Mouse (Mus musculus): ENCODE data around the gene Tubb4a.
"Not testable (repeated sequence)": the region's sequence is repeated elsewhere in the genome, so short reads cannot be mapped to it uniquely, and the experiment has no call there.

Gene Tubb4a

DNA sequence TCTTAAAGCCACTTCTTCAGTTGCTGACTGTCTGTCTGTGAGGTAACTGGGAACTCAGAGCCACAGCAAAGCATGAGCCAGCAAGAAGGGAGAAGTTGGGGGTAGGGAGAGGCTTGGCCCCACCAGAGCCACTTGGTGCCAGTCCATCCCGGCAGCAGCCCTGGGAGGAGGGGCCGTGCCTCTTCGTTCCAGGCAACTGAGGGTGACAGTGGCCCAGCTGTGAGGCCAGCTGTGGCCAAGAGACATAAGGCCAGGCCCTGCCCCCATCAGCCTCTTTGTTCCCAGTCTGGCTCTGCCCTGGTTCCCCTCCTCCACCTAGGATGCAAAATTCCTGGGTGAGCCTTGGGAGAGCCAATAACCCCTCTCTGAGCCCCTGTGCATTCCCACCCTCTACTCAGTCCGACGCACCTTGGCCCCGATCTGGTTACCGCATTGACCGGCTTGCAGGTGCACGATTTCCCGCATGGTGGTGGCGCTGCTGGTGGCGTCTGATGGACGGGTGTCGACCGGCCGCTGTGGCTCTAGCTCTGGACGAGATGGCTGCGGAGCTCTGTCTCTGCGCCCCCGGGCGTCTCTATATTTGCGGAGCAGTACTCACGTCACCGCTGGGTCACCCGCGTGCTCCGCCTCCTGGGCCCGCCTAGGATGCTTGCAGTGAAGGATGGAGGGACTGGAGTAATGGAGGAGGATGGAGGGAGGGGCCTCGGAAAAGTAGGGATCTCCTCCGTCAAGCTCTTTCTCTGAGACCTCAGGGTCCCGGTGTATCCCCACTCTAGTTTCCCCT, at the start of gene Tubb4a:
Gene Tubb4a (minus strand): TSS at position 734 of the 784 bp plus-strand sequence.
- DNase-seq (ENCODE audit: extremely low read depth, low read depth): no peak

GRCm38 (mm10) chr17:57135635-57136034, 48.1 kb upstream of the Tubb4a start:
- DNase-seq (ENCODE audit: extremely low read depth, low read depth): no peak

DNA sequence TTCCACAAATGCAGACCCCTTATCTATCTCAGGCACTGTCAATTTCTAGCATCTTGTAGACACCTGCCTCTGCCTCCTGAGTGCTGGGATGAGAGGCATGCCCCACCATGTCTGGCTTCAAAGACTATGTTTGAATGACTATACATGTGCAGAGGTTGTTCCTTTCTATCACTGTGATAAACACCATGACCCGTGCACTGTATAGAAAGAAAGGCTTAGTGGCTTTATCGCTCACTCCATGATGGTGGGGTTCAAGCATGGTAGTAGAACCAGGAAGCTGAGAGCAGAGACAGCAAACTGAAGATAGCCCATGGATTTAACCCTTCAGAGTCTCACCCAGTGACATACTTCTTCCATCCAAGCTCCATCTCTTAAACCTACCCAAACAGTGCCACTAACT, 47.1 kb upstream of the Tubb4a start:
- no peak for DNase-seq (ENCODE audit: extremely low read depth, low read depth)

DNA sequence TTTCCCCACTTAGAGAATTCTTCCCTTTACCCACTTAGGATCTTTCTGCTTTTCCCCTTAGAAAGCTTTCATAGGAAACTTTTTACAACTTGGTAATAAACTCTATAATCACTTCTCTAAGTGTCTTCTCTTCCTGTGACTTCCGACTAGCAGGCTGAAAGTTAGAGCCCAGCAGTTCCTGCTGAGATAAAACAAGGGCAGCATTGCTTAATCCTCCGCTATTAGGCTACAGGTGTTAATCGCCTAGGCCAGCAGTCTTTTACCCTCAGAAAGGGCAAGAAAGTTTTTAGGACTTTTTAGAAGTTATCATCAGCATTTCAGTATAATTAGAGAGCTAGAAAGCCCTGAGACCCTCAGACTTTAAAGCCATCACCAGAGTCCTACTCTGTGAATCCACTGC, 46.4 kb upstream of the Tubb4a start:
- DNase-seq (ENCODE audit: extremely low read depth, low read depth): not testable (repeated sequence)

DNA sequence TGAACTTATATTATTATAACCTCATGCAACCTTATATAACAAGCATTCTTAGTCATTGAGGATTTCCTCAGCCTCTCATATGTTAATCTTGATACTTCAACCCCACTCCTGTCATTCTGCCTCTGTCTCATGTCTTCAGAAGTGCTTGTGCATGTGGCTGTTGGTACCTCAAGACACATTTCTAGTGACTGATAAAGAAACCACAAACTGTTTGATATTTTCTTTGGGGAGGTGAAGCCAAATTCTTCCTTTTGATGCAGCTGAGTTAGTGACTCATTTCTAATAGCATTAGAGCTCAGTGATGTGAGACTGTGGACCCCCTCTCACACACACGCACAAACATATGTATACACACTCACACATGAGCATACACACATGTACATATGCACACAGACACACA, 44.2 kb upstream of the Tubb4a start:
- DNase-seq (ENCODE audit: extremely low read depth, low read depth): peak; percentile 85

GRCm38 (mm10) chr17:57125853-57126622, 38.5 kb upstream of the Tubb4a start:
- no peak for DNase-seq (ENCODE audit: extremely low read depth, low read depth)

- no peak for DNase-seq (ENCODE audit: extremely low read depth, low read depth)
Measured at GRCm38 (mm10) chr17:57124792-57125191, 37.2 kb upstream of the Tubb4a start.

DNA sequence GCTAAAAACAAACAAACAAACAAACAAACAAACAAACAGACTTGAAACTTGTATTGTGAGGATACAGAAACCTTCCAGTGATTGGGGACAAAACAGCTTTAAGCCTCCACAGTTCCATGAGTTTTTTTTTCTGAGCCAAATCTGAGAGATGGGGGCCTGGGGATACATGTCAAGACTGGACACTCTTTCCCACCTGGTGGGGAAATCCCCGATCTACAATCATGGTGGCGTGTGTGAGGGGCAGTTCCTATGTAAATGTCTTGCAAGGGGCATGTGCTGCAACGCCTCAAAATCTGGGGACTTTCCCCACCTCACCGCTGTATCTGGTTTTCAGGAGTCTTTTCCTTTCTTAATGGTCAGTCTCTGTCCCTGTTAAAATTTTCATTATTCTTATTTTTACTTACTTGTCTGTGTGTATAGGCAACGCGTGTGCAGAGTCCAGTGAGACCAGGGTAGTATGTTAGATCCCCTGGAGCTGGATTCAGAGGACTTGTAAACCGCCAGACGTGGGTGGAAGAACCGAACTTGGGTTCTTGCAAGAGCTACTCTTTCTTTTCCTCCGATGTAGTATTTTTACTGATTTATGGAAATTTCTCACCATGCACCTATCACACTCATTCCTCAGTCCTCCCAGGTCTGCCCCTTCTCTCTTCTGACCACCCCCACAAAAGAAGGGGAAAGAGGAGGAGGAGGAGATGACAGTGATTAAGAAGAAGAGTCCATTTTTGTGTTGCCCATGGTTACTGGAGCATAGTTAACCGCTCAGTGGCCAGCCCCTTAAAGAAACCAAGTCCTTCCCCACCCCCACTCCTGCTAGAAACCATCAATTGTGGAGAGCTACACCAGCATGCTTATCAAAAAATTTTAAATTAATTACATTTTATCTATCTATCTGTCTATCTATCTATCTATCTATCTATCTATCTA, 35.9 kb upstream of the Tubb4a start:
- DNase-seq (ENCODE audit: extremely low read depth, low read depth): no peak

DNA sequence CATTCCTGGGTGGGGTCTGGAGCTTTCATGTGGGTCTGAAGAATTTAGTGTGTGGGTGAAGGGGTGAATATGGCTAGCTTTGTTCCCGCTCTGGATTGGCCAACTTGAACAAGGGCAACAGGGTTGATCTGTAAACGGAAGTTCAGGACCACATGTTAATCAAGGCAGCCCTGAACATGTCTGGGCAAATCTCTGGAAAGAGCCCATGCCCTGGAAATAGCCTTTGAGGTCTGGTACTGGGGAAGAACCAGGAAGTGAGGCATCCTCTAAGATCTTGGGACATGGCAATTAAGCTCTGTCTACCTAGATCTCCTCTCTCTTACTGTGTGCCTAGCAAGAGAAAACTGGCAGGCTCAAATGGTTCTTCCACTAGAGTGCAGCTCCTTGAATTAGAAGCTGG, 34.3 kb upstream of the Tubb4a start:
- no peak for DNase-seq (ENCODE audit: extremely low read depth, low read depth)

GRCm38 (mm10) chr17:57118524-57119349, 31.2 kb upstream of the Tubb4a start:
- DNase-seq (ENCODE audit: extremely low read depth, low read depth): no peak

DNA sequence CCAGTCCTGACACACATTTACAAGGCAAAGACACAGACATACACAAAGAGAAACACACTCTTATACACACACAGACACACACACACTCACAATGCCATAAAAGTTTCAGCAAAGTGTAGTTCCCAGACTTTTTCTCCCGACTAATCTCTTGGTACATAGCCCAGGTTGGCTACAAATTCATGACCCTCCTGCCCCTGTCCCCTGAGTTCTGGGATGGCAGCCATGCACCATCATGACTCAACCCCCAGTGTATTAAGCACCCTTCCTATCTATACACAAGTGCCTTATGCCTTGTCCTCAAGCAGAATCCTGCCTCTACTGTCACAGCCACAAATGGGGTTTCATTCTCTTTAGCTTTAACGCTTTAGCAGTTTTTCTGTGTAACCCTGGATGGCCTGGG, 29.2 kb upstream of the Tubb4a start:
- DNase-seq (ENCODE audit: extremely low read depth, low read depth): no peak

DNA sequence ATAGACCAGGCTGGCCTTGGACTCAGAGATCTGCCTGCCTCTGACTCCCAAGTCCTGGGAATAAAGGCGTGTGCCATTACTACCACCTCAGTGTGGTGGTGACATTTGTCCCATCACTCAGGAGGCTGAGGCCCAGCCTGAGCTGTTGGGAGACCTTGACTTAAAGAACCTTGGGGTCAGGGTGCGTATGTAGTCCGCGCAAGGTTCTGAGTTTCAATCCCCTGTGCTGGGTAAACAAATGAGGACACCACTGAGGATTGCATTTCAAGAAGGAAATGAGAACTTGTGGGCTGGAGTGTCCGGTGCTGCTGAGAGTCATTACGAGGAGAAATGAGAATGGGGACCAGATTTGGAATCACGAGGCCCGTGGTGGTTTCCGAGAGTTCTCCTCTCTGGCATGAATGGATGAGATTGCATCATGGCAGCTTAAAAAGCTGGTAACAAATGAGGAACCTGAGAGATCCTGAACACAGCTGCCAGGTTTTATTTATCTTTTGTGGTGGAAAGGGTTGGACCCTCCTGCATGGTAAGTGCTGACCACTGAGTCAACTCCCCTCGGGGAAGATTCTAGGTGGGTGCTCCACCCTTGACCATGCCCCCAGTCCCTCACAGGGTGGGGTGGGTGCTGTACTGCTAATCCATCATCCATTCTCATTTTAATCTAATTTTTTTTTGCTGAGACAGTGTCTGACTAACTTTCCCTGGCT, 25.3 kb upstream of the Tubb4a start:
- DNase-seq (ENCODE audit: extremely low read depth, low read depth): no peak

GRCm38 (mm10) chr17:57110005-57110404, 22.4 kb upstream of the Tubb4a start:
- DNase-seq (ENCODE audit: extremely low read depth, low read depth): no peak

DNA sequence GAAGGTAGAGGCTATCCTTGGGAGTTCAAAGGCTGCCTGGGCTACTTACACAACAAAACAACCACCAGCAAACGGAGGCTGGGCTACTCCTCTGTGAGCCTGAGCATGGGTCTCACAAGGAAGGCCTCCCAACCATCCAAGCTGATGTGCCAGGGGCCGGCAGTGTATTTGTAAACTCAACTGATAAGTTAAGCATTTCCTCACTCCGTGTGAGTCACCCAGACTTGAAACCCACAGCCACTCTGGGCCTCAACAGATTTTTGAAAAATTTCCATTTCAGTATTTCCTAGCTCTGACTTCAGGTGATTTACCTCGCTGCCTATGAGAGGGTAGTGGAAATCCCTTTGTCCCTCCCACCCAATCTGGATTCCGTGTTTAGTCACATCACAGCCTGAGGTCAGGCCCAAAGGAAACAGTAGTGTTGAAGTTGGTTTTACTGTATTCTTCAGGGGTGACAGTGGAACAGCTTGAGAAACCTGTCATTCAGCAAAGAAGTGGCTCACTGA, 21.1 kb upstream of the Tubb4a start:
- no peak for DNase-seq (ENCODE audit: extremely low read depth, low read depth)

GRCm38 (mm10) chr17:57108040-57108665, 20.6 kb upstream of the Tubb4a start:
- DNase-seq (ENCODE audit: extremely low read depth, low read depth): no peak

GRCm38 (mm10) chr17:57107064-57107463, 19.5 kb upstream of the Tubb4a start:
- DNase-seq (ENCODE audit: extremely low read depth, low read depth): no peak

GRCm38 (mm10) chr17:57106035-57106368, 18.4 kb upstream of the Tubb4a start:
- no peak for DNase-seq (ENCODE audit: extremely low read depth, low read depth)

DNA sequence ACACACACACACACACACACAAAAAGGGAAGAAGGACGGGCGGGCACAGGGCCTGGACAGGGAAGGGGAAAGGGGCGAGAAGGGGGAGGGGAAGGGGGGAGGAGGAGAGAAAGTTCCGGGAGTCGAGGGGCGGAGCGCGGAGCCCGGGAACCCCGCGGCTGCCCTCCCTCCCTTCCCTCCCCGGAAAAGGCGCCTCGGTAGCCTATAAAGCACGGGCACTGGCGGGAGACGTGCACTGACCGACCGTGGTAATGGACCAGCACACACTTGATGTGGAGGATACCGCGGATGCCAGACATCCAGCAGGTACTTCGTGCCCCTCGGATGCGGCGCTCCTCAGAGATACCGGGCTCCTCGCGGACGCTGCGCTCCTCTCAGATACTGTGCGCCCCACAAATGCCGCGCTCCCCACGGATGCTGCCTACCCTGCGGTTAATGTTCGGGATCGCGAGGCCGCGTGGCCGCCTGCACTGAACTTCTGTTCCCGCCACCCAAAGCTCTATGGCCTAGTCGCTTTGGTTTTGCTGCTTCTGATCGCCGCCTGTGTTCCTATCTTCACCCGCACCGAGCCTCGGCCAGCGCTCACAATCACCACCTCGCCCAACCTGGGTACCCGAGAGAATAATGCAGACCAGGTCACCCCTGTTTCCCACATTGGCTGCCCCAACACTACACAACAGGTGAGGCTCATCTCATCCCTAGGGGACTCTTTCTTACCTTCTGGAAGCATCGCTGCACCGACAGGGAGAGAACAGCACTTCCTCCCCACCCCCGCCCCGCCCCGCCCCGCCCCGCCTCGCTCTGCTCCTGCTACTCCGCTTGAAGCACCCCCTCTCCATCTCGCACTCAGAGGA, 17.8 kb upstream of the Tubb4a start, which contains the start of gene Tnfsf9:
Gene Tnfsf9 (plus strand): TSS at position 145 of the 854 bp plus-strand sequence.
- peak; percentile 29 for DNase-seq (ENCODE audit: extremely low read depth, low read depth)

- peak; percentile 35 for DNase-seq (ENCODE audit: extremely low read depth, low read depth)
Measured at GRCm38 (mm10) chr17:57104496-57104895, 16.9 kb upstream of the Tubb4a start.

Data from MEL-GATA-1-ER (cell line).